Mouse (Mus musculus): ENCODE data around the gene Scel. TPM values are rescaled to one million over a fixed set of nuclear protein-coding genes. Genes with fewer than 3 reads are reported as not detected.

Scel gene
- polyA plus RNA-seq, 1 experiment from 2014 or later, result 66.6 TPM

- no peak for DNase-seq (ENCODE audit: low read depth, low spot score)
- CTCF ChIA-PET, result no interaction called here
- no peak for TF ChIP-seq CTCF (IDR thresholded peaks at IDR 0.05)
- H3K27me3 ChIP-seq, result no peaks in the 10 kb centered on the region
- no peak for ATAC-seq
- POLR2A ChIA-PET, result no interaction called here
- in situ Hi-C loops (cut with MboI; ENCODE audit: low pct_unique_long_range_greater_than_20kb), result loop anchor here (25.0 kb wide), 1 partner anchor 417 kb away; the partner anchor contains the start of gene Fbxl3
Observed at GRCm38 (mm10) chr14:103504514-103504913, 8.6 kb upstream of the Scel start.

- in situ Hi-C loops (cut with MboI; ENCODE audit: low pct_unique_long_range_greater_than_20kb), result loop anchor here (25.0 kb wide), 1 partner anchor 422 kb away; the partner anchor contains the start of gene Fbxl3
- ATAC-seq, result no peak
- H3K27me3 ChIP-seq, result no peaks in the 10 kb centered on the region
- ChIA-PET POLR2A (no interaction called here), CTCF (interaction anchor here (1.9 kb wide), 1 partner anchor 18 kb away, joined by 4 read pairs; no protein-coding TSS in a partner anchor)
- TF ChIP-seq CTCF (IDR thresholded peaks at IDR 0.05), result no peak
- DNase-seq (ENCODE audit: low read depth, low spot score), result no peak
Observed at GRCm38 (mm10) chr14:103509544-103509943, 3.6 kb upstream of the Scel start.

GRCm38 (mm10) chr14:103513473-103513811 is 300 bp downstream of the Scel start:
- H3K27me3 ChIP-seq, result no peaks in the 10 kb centered on the region
- in situ Hi-C loops (cut with MboI; ENCODE audit: low pct_unique_long_range_greater_than_20kb), result loop anchor here (25.0 kb wide), 1 partner anchor 426 kb away; the partner anchor contains the start of gene Fbxl3
- ATAC-seq (no peak), DNase-seq (ENCODE audit: low read depth, low spot score) (no peak)
- ChIA-PET POLR2A (interaction anchor here (1.3 to 2.1 kb wide), 2 partner anchors 10 to 13 kb away, joined by 4 to 6 read pairs; no protein-coding TSS in a partner anchor), CTCF (interaction anchor here (0.9 to 4.4 kb wide), 6 partner anchors 13 to 34 kb away, joined by 3 to 15 read pairs (median 4); no protein-coding TSS in a partner anchor)
- no peak for TF ChIP-seq CTCF (IDR thresholded peaks at IDR 0.05)

GRCm38 (mm10) chr14:103515419-103515818 is 2.3 kb downstream of the Scel start:
- H3K27me3 ChIP-seq, result no peaks in the 10 kb centered on the region
- peak; percentile 57 for ATAC-seq
- POLR2A ChIA-PET, result interaction anchor here (0.7 kb wide), 2 partner anchors 30 to 38 kb away, joined by 4 to 7 read pairs; no protein-coding TSS in a partner anchor
- CTCF ChIA-PET, result interaction anchor here (1.1 to 4.4 kb wide), 3 partner anchors 20 to 36 kb away, joined by 3 to 15 read pairs (median 3); no protein-coding TSS in a partner anchor
- no peak for TF ChIP-seq CTCF (IDR thresholded peaks at IDR 0.05)
- DNase-seq (ENCODE audit: low read depth, low spot score), result peak; percentile 75
- in situ Hi-C loops (cut with MboI; ENCODE audit: low pct_unique_long_range_greater_than_20kb), result loop anchor here (25.0 kb wide), 1 partner anchor 428 kb away; the partner anchor contains the start of gene Fbxl3

GRCm38 (mm10) chr14:103526286-103526685 is 13.1 kb downstream of the Scel start:
- in situ Hi-C loops (cut with MboI; ENCODE audit: low pct_unique_long_range_greater_than_20kb), result no loop called here
- POLR2A ChIA-PET, result no interaction called here
- no peaks in the 10 kb centered on the region for H3K27me3 ChIP-seq
- TF ChIP-seq CTCF (IDR thresholded peaks at IDR 0.05), result no peak
- CTCF ChIA-PET, result interaction anchor here (1.1 kb wide), 1 partner anchor 13 kb away, joined by 5 read pairs; the partner anchor contains the start of gene Scel
- ATAC-seq (no peak), DNase-seq (ENCODE audit: low read depth, low spot score) (no peak)

GRCm38 (mm10) chr14:103529733-103530367 is 16.7 kb downstream of the Scel start:
- ChIA-PET POLR2A (no interaction called here), CTCF (no interaction called here)
- no peaks in the 10 kb centered on the region for H3K27me3 ChIP-seq
- no peak for ATAC-seq
- in situ Hi-C loops (cut with MboI; ENCODE audit: low pct_unique_long_range_greater_than_20kb), result no loop called here
- TF ChIP-seq CTCF (IDR thresholded peaks at IDR 0.05), result no peak
- DNase-seq (ENCODE audit: low read depth, low spot score), result no peak

- DNase-seq (ENCODE audit: low read depth, low spot score) (no peak), ATAC-seq (no peak)
- in situ Hi-C loops (cut with MboI; ENCODE audit: low pct_unique_long_range_greater_than_20kb), result no loop called here
- no peaks in the 10 kb centered on the region for H3K27me3 ChIP-seq
- ChIA-PET CTCF (interaction anchor here (0.6 to 2.2 kb wide), 2 partner anchors 14 to 1757 kb away, joined by 3 to 11 read pairs; no protein-coding TSS in a partner anchor), POLR2A (no interaction called here)
- TF ChIP-seq CTCF (IDR thresholded peaks at IDR 0.05), result no peak
Observed at GRCm38 (mm10) chr14:103531722-103532341, 18.7 kb downstream of the Scel start.

GRCm38 (mm10) chr14:103535511-103536024 is 22.4 kb downstream of the Scel start:
- CTCF ChIA-PET, result interaction anchor here (1.1 to 3.7 kb wide), 4 partner anchors 15 to 56 kb away, joined by 3 to 18 read pairs (median 8); no protein-coding TSS in a partner anchor
- POLR2A ChIA-PET, result no interaction called here
- DNase-seq (ENCODE audit: low read depth, low spot score) (no peak), ATAC-seq (no peak)
- no peaks in the 10 kb centered on the region for H3K27me3 ChIP-seq
- in situ Hi-C loops (cut with MboI; ENCODE audit: low pct_unique_long_range_greater_than_20kb), result loop anchor here (5.0 kb wide), 1 partner anchor 53 kb away; no protein-coding TSS in a partner anchor
- TF ChIP-seq CTCF (IDR thresholded peaks at IDR 0.05), result no peak

GRCm38 (mm10) chr14:103536334-103536733 is 23.2 kb downstream of the Scel start:
- ChIA-PET POLR2A (no interaction called here), CTCF (interaction anchor here (1.0 to 3.7 kb wide), 10 partner anchors 13 to 287 kb away, joined by 3 to 18 read pairs (median 4); no protein-coding TSS in a partner anchor)
- in situ Hi-C loops (cut with MboI; ENCODE audit: low pct_unique_long_range_greater_than_20kb), result loop anchor here (5.0 kb wide), 1 partner anchor 54 kb away; no protein-coding TSS in a partner anchor
- TF ChIP-seq CTCF (IDR thresholded peaks at IDR 0.05), result no peak
- no peak for ATAC-seq
- H3K27me3 ChIP-seq, result no peaks in the 10 kb centered on the region
- no peak for DNase-seq (ENCODE audit: low read depth, low spot score)

- ChIA-PET CTCF (interaction anchor here (0.8 to 3.2 kb wide), 10 partner anchors 13 to 288 kb away, joined by 3 to 14 read pairs (median 4); no protein-coding TSS in a partner anchor), POLR2A (interaction anchor here (1.0 kb wide), 1 partner anchor 16 kb away, joined by 4 read pairs; no protein-coding TSS in a partner anchor)
- peak; percentile 47 for TF ChIP-seq CTCF (IDR thresholded peaks at IDR 0.05)
- ATAC-seq (no peak), DNase-seq (ENCODE audit: low read depth, low spot score) (no peak)
- no peaks in the 10 kb centered on the region for H3K27me3 ChIP-seq
- in situ Hi-C loops (cut with MboI; ENCODE audit: low pct_unique_long_range_greater_than_20kb), result loop anchor here (5.0 kb wide), 1 partner anchor 55 kb away; no protein-coding TSS in a partner anchor
Observed at GRCm38 (mm10) chr14:103537355-103538056, 24.4 kb downstream of the Scel start.

Measured in Patski (cell line).